Mouse (Mus musculus): ENCODE data around the gene Dnpep. TPM values are rescaled to one million over a fixed set of nuclear protein-coding genes. Genes with fewer than 3 reads are reported as not detected.

Gene Dnpep
- polyA plus RNA-seq (2014; fragmentation: Nextera tagmentation; extraction: Ambion mirVana) = 133 and 137 TPM in 2 replicates

DNA sequence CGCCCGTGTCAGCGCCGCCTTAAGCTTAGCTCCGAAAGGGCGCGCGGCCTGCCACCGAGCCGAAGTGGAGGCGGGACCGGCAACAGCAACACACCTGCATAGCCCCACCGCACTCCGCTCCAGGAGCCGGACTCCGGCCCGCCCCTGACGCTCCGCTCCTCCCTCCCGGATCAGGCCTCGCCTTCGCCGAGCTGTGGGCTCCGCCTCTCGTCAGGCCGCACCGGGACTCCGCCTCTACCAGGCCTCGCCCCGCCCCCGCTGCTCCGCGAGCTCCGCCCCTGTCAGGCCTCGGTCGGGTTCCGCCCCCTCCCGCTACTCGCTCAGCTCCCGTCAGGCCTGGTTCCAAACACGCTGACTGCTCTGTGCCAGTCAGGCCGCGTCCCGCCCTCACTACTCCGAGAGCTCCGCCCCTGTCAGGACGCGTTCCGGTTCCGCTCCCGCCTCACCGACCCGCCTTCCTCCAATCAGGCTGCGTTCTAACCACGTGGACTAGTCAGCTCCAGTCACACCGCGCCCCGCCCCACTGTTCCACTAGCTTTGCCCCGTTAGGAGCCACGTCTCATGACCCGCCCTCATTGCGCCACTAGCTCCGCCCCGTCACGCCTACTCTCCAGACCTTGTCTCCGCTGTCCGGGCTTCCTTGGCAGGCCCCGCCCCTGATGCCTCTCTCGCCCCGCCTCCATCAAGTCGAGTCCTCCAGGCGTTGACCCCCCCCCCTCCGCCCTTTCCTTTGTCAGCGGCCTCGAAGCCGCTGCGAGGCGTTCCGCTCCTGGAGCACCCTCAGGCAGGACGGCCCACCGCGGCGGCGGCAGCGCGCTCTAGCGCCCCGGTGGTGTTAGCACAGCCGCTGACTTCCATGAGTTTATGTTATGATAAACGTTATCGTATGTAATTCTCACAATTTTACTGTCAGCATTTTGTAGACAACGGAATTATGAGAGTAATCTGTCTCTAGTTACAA lies at the start of gene Dnpep:
Gene Dnpep, minus strand, starts transcription at position 750 of the 961 bp plus-strand sequence.
- DNase-seq (ENCODE audit: low spot score) = peak; percentile 100
- peak within 1 kb of the TSS; percentile 67 for H3K9ac ChIP-seq (ENCODE audit: low read length)
- H3K4me2 ChIP-seq (ENCODE audit: low read length) = peak within 1 kb of the TSS; percentile 64
- no peaks in the 10 kb centered on the region for H3K9me3 ChIP-seq (ENCODE audit: control insufficient read depth, low read length)
- WGBS = under 1% methylated on average over 90 of the region's 92 CpGs
- peak; percentile 97 for ATAC-seq (replicated peaks; ENCODE audit: low FRiP score, low TSS enrichment, low read depth)
- no peaks in the 10 kb centered on the region for H3K27me3 ChIP-seq (replicated peaks; ENCODE audit: control insufficient read depth, insufficient read depth, low read length)
- H3K4me1 ChIP-seq (replicated peaks; ENCODE audit: control insufficient read depth, insufficient read depth, low read length) = no peaks in the 10 kb centered on the region; the same call in 1 of the 2 replicates
- H3K27ac ChIP-seq (ENCODE audit: low read depth) = peak within 1 kb of the TSS; percentile 91
- H3K4me3 ChIP-seq (ENCODE audit: low read depth, low read length) = peak within 1 kb of the TSS; percentile 77
- H3K36me3 ChIP-seq (ENCODE audit: control insufficient read depth, insufficient read depth, low read length) = peaks cover 30% of the 10 kb centered on the region

DNA sequence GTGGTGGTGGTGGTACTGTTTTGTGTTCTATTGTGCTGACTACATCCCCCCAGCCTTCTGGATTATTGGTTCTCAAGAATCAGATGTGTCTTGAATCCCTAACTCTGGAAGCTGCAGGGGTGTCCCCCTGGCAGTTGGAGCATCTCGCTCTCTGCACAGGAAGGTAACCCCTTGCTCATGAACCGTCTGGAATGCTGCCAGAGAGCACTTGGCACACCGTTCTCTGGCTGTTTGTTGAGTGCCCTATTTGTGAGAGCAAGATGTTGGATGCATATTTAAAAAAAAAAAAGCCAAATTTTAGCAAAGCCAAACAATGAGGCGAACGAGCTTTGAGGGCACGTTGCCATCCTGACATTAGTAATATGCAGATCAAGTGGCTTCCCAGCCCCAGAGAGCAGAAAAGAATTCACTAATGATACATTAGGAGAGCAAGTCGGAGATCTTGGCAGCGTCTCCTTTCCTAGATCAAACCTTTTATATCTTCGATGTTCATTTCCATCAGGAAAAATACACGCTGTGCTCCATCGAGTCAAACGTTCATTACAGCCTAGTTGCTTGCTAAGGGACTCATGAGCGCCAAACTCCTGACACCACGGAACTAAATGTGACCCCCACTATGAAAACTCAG lies 47.8 kb upstream of the Dnpep start:
- ATAC-seq (replicated peaks; ENCODE audit: low FRiP score, low TSS enrichment, low read depth) = no peak

GRCm38 (mm10) chr1:75363868-75364267 lies 46.1 kb upstream of the Dnpep start:
- Histone ChIP-seq H3K27me3 (replicated peaks; ENCODE audit: control insufficient read depth, insufficient read depth, low read length) (peaks cover 6% of the 10 kb centered on the region; the same call in 1 of the 2 replicates), H3K4me3 (ENCODE audit: low read depth, low read length) (no peak overlapping the region), H3K9ac (ENCODE audit: low read length) (no peak overlapping the region), H3K36me3 (ENCODE audit: control insufficient read depth, insufficient read depth, low read length) (0 out of 2 replicates have a peak, but pooled peaks cover 7% of the 10 kb centered on the region), H3K9me3 (ENCODE audit: control insufficient read depth, low read length) (no peaks in the 10 kb centered on the region), H3K27ac (ENCODE audit: low read depth) (no peak overlapping the region), H3K4me1 (replicated peaks; ENCODE audit: control insufficient read depth, insufficient read depth, low read length) (peaks cover 3% of the 10 kb centered on the region; the same call in 1 of the 2 replicates), H3K4me2 (ENCODE audit: low read length) (no peak overlapping the region)
- DNase-seq (ENCODE audit: low spot score) (no peak), ATAC-seq (replicated peaks; ENCODE audit: low FRiP score, low TSS enrichment, low read depth) (no peak)
- 95% methylated on average over 3 of the region's 3 CpGs for WGBS

More for the DNA sequence above, 47.8 kb upstream of the Dnpep start:
- no peaks in the 10 kb centered on the region for H3K4me1 ChIP-seq (replicated peaks; ENCODE audit: control insufficient read depth, insufficient read depth, low read length)
- H3K9ac ChIP-seq (ENCODE audit: low read length) = no peak overlapping the region
- 85% methylated on average over 14 of the region's 14 CpGs for WGBS
- H3K27ac ChIP-seq (ENCODE audit: low read depth) = no peak overlapping the region
- no peak overlapping the region for H3K4me2 ChIP-seq (ENCODE audit: low read length)
- no peaks in the 10 kb centered on the region for H3K9me3 ChIP-seq (ENCODE audit: control insufficient read depth, low read length)
- H3K36me3 ChIP-seq (ENCODE audit: control insufficient read depth, insufficient read depth, low read length) = 0 out of 2 replicates have a peak, but pooled peaks cover 7% of the 10 kb centered on the region
- peaks cover 2% of the 10 kb centered on the region; the same call in 1 of the 2 replicates for H3K27me3 ChIP-seq (replicated peaks; ENCODE audit: control insufficient read depth, insufficient read depth, low read length)
- DNase-seq (ENCODE audit: low spot score) = no peak
- H3K4me3 ChIP-seq (ENCODE audit: low read depth, low read length) = no peak overlapping the region

GRCm38 (mm10) chr1:75361750-75362149 lies 44.0 kb upstream of the Dnpep start:
- H3K9me3 ChIP-seq (ENCODE audit: control insufficient read depth, low read length) = no peaks in the 10 kb centered on the region
- H3K4me3 ChIP-seq (ENCODE audit: low read depth, low read length) = no peak overlapping the region
- ATAC-seq (replicated peaks; ENCODE audit: low FRiP score, low TSS enrichment, low read depth) (no peak), DNase-seq (ENCODE audit: low spot score) (no peak)
- 0 out of 2 replicates have a peak, but pooled peaks cover 7% of the 10 kb centered on the region for H3K36me3 ChIP-seq (ENCODE audit: control insufficient read depth, insufficient read depth, low read length)
- peak overlapping the region; percentile 73; the same call in 1 of the 2 replicates for H3K4me2 ChIP-seq (ENCODE audit: low read length)
- peaks cover 3% of the 10 kb centered on the region; the same call in 1 of the 2 replicates for H3K4me1 ChIP-seq (replicated peaks; ENCODE audit: control insufficient read depth, insufficient read depth, low read length)
- no peak overlapping the region for H3K27ac ChIP-seq (ENCODE audit: low read depth)
- no peak overlapping the region for H3K9ac ChIP-seq (ENCODE audit: low read length)
- H3K27me3 ChIP-seq (replicated peaks; ENCODE audit: control insufficient read depth, insufficient read depth, low read length) = peaks cover 6% of the 10 kb centered on the region; the same call in 1 of the 2 replicates
- 33% methylated on average over 4 of the region's 4 CpGs for WGBS

DNA sequence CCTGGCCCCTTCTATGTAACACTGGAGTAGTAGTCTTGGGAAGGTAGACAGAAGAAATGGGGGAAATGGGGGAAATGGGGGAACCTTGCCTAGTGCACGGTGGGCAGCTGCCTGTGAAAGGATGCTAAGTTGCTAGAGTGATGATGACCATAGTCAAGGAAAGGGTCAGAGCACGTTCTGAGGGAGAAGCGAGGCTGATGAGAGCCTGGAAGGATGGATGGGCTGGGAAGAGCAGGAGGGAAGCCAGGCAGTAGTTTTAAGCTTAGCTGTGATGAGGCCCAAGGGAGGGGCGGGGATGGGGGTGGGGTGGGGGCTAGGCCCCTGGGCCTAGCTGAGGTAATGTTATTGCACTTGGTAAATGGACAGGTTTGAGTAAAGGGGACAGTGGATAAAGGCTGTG lies 43.3 kb upstream of the Dnpep start:
- peak overlapping the region; percentile 48 for H3K4me3 ChIP-seq (ENCODE audit: low read depth, low read length)
- ATAC-seq (replicated peaks; ENCODE audit: low FRiP score, low TSS enrichment, low read depth) (no peak), DNase-seq (ENCODE audit: low spot score) (no peak)
- peak overlapping the region; percentile 73 for H3K4me2 ChIP-seq (ENCODE audit: low read length)
- H3K27me3 ChIP-seq (replicated peaks; ENCODE audit: control insufficient read depth, insufficient read depth, low read length) = peaks cover 6% of the 10 kb centered on the region; the same call in 1 of the 2 replicates
- H3K4me1 ChIP-seq (replicated peaks; ENCODE audit: control insufficient read depth, insufficient read depth, low read length) = peaks cover 3% of the 10 kb centered on the region; the same call in 1 of the 2 replicates
- H3K27ac ChIP-seq (ENCODE audit: low read depth) = no peak overlapping the region
- no peak overlapping the region for H3K9ac ChIP-seq (ENCODE audit: low read length)
- H3K9me3 ChIP-seq (ENCODE audit: control insufficient read depth, low read length) = no peaks in the 10 kb centered on the region
- WGBS = 46% methylated on average over 4 of the region's 4 CpGs
- H3K36me3 ChIP-seq (ENCODE audit: control insufficient read depth, insufficient read depth, low read length) = 0 out of 2 replicates have a peak, but pooled peaks cover 7% of the 10 kb centered on the region

- H3K27me3 ChIP-seq (replicated peaks; ENCODE audit: control insufficient read depth, insufficient read depth, low read length) = peaks cover 6% of the 10 kb centered on the region; the same call in 1 of the 2 replicates
- H3K4me3 ChIP-seq (ENCODE audit: low read depth, low read length) = peak within 1 kb of the TSS; percentile 48
- H3K4me1 ChIP-seq (replicated peaks; ENCODE audit: control insufficient read depth, insufficient read depth, low read length) = peaks cover 3% of the 10 kb centered on the region; the same call in 1 of the 2 replicates
- peak within 1 kb of the TSS; percentile 52 for H3K9ac ChIP-seq (ENCODE audit: low read length)
- 0 out of 2 replicates have a peak, but pooled peaks cover 7% of the 10 kb centered on the region for H3K36me3 ChIP-seq (ENCODE audit: control insufficient read depth, insufficient read depth, low read length)
- WGBS = 3% methylated on average over 79 of the region's 80 CpGs
- peak; percentile 78 for DNase-seq (ENCODE audit: low spot score)
- H3K27ac ChIP-seq (ENCODE audit: low read depth) = peak within 1 kb of the TSS; percentile 81
- peak within 1 kb of the TSS; percentile 73 for H3K4me2 ChIP-seq (ENCODE audit: low read length)
- H3K9me3 ChIP-seq (ENCODE audit: control insufficient read depth, low read length) = no peaks in the 10 kb centered on the region
- ATAC-seq (replicated peaks; ENCODE audit: low FRiP score, low TSS enrichment, low read depth) = peak; percentile 74
Measured at GRCm38 (mm10) chr1:75360112-75361031, 42.6 kb upstream of the Dnpep start, which contains the start of gene Des. Gene Des (plus strand): TSS chr1:75360329.

DNA sequence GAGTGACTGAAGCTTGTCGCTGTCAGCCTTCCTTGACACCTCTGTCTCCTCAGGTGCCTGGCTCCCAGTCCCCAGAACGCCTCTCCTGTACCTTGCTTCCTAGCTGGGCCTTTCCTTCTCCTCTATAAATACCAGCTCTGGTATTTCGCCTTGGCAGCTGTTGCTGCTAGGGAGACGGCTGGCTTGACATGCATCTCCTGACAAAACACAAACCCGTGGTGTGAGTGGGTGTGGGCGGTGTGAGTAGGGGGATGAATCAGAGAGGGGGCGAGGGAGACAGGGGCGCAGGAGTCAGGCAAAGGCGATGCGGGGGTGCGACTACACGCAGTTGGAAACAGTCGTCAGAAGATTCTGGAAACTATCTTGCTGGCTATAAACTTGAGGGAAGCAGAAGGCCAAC lies 41.6 kb upstream of the Dnpep start:
- ATAC-seq (replicated peaks; ENCODE audit: low FRiP score, low TSS enrichment, low read depth) = no peak
- no peak overlapping the region for H3K4me2 ChIP-seq (ENCODE audit: low read length)
- WGBS = 40% methylated on average over 13 of the region's 13 CpGs
- H3K9ac ChIP-seq (ENCODE audit: low read length) = no peak overlapping the region
- no peaks in the 10 kb centered on the region for H3K9me3 ChIP-seq (ENCODE audit: control insufficient read depth, low read length)
- peaks cover 3% of the 10 kb centered on the region; the same call in 1 of the 2 replicates for H3K4me1 ChIP-seq (replicated peaks; ENCODE audit: control insufficient read depth, insufficient read depth, low read length)
- H3K27ac ChIP-seq (ENCODE audit: low read depth) = peak overlapping the region; percentile 81
- H3K36me3 ChIP-seq (ENCODE audit: control insufficient read depth, insufficient read depth, low read length) = 0 out of 2 replicates have a peak, but pooled peaks cover 7% of the 10 kb centered on the region
- H3K27me3 ChIP-seq (replicated peaks; ENCODE audit: control insufficient read depth, insufficient read depth, low read length) = peaks cover 6% of the 10 kb centered on the region; the same call in 1 of the 2 replicates
- DNase-seq (ENCODE audit: low spot score) = no peak
- no peak overlapping the region for H3K4me3 ChIP-seq (ENCODE audit: low read depth, low read length)

All from intestine, embryonic 14.5 days (tissue).